Mouse (Mus musculus): Measurements from ENCODE around the gene Hpse2. TPM values are rescaled to one million over a fixed set of nuclear protein-coding genes. Genes with fewer than 3 reads are reported as not detected.

The Hpse2 gene
- polyA plus RNA-seq, 1 experiment from 2014 or later, result 0.58 TPM

GRCm38 (mm10) chr19:43141646-43142045 lies 246.5 kb downstream of the Hpse2 start:
- Histone ChIP-seq H3K36me3 (ENCODE audit: control insufficient read depth, insufficient read depth, low read length) (no peaks in the 10 kb centered on the region), H3K4me1 (ENCODE audit: control insufficient read depth, insufficient read depth, low read length) (no peaks in the 10 kb centered on the region), H3K27ac (ENCODE audit: low read depth, low read length) (no peak overlapping the region), H3K4me3 (ENCODE audit: low read length) (no peak overlapping the region), H3K27me3 (ENCODE audit: control insufficient read depth, insufficient read depth, low read length) (no peaks in the 10 kb centered on the region), H3K9ac (ENCODE audit: low read depth, low read length) (no peak overlapping the region), H3K9me3 (ENCODE audit: control insufficient read depth, low read length) (no peaks in the 10 kb centered on the region), H3K4me2 (replicated peaks; ENCODE audit: low read depth, low read length) (no peak overlapping the region)
- WGBS, result 61% methylated on average over 3 of the region's 3 CpGs
- ATAC-seq (ENCODE audit: low FRiP score, low TSS enrichment), result no peak

- 72% methylated on average over 4 of the region's 4 CpGs for WGBS
- Histone ChIP-seq H3K4me3 (ENCODE audit: low read length) (no peak overlapping the region), H3K4me2 (replicated peaks; ENCODE audit: low read depth, low read length) (no peak overlapping the region), H3K4me1 (ENCODE audit: control insufficient read depth, insufficient read depth, low read length) (no peaks in the 10 kb centered on the region), H3K36me3 (ENCODE audit: control insufficient read depth, insufficient read depth, low read length) (no peaks in the 10 kb centered on the region), H3K27ac (ENCODE audit: low read depth, low read length) (no peak overlapping the region), H3K9me3 (ENCODE audit: control insufficient read depth, low read length) (0 out of 2 replicates have a peak, but pooled peaks cover 5% of the 10 kb centered on the region), H3K27me3 (ENCODE audit: control insufficient read depth, insufficient read depth, low read length) (no peaks in the 10 kb centered on the region), H3K9ac (ENCODE audit: low read depth, low read length) (no peak overlapping the region)
- ATAC-seq (ENCODE audit: low FRiP score, low TSS enrichment), result no peak
Measured at GRCm38 (mm10) chr19:43109796-43110195, 278.4 kb downstream of the Hpse2 start.

GRCm38 (mm10) chr19:43096915-43097314 lies 291.2 kb downstream of the Hpse2 start:
- no peak for ATAC-seq (ENCODE audit: low FRiP score, low TSS enrichment)
- no peak overlapping the region for H3K9ac ChIP-seq (ENCODE audit: low read depth, low read length)
- no peaks in the 10 kb centered on the region for H3K4me1 ChIP-seq (ENCODE audit: control insufficient read depth, insufficient read depth, low read length)
- no peaks in the 10 kb centered on the region for H3K9me3 ChIP-seq (ENCODE audit: control insufficient read depth, low read length)
- 94% methylated on average over 2 of the region's 2 CpGs for WGBS
- H3K27ac ChIP-seq (ENCODE audit: low read depth, low read length), result no peak overlapping the region
- no peak overlapping the region for H3K4me2 ChIP-seq (replicated peaks; ENCODE audit: low read depth, low read length)
- H3K27me3 ChIP-seq (ENCODE audit: control insufficient read depth, insufficient read depth, low read length), result no peaks in the 10 kb centered on the region
- no peak overlapping the region for H3K4me3 ChIP-seq (ENCODE audit: low read length)
- H3K36me3 ChIP-seq (ENCODE audit: control insufficient read depth, insufficient read depth, low read length), result no peaks in the 10 kb centered on the region

- no peaks in the 10 kb centered on the region for H3K4me1 ChIP-seq (ENCODE audit: control insufficient read depth, insufficient read depth, low read length)
- WGBS, result 90% methylated on average over 3 of the region's 3 CpGs
- no peaks in the 10 kb centered on the region for H3K36me3 ChIP-seq (ENCODE audit: control insufficient read depth, insufficient read depth, low read length)
- no peak overlapping the region for H3K9ac ChIP-seq (ENCODE audit: low read depth, low read length)
- no peak overlapping the region for H3K27ac ChIP-seq (ENCODE audit: low read depth, low read length)
- H3K4me3 ChIP-seq (ENCODE audit: low read length), result no peak overlapping the region
- H3K4me2 ChIP-seq (replicated peaks; ENCODE audit: low read depth, low read length), result no peak overlapping the region
- ATAC-seq (ENCODE audit: low FRiP score, low TSS enrichment), result no peak
- no peaks in the 10 kb centered on the region for H3K27me3 ChIP-seq (ENCODE audit: control insufficient read depth, insufficient read depth, low read length)
- H3K9me3 ChIP-seq (ENCODE audit: control insufficient read depth, low read length), result no peaks in the 10 kb centered on the region
Measured at GRCm38 (mm10) chr19:43087216-43087615, 300.9 kb downstream of the Hpse2 start.

GRCm38 (mm10) chr19:43064155-43064554 lies 324.0 kb downstream of the Hpse2 start:
- Histone ChIP-seq H3K4me2 (replicated peaks; ENCODE audit: low read depth, low read length) (no peak overlapping the region), H3K36me3 (ENCODE audit: control insufficient read depth, insufficient read depth, low read length) (no peaks in the 10 kb centered on the region), H3K4me3 (ENCODE audit: low read length) (no peak overlapping the region), H3K27ac (ENCODE audit: low read depth, low read length) (no peak overlapping the region), H3K9ac (ENCODE audit: low read depth, low read length) (no peak overlapping the region), H3K27me3 (ENCODE audit: control insufficient read depth, insufficient read depth, low read length) (no peaks in the 10 kb centered on the region), H3K4me1 (ENCODE audit: control insufficient read depth, insufficient read depth, low read length) (no peaks in the 10 kb centered on the region), H3K9me3 (ENCODE audit: control insufficient read depth, low read length) (no peaks in the 10 kb centered on the region)
- WGBS, result 72% methylated on average over 2 of the region's 2 CpGs
- ATAC-seq (ENCODE audit: low FRiP score, low TSS enrichment), result no peak

- no peaks in the 10 kb centered on the region for H3K4me1 ChIP-seq (ENCODE audit: control insufficient read depth, insufficient read depth, low read length)
- H3K27me3 ChIP-seq (ENCODE audit: control insufficient read depth, insufficient read depth, low read length), result no peaks in the 10 kb centered on the region
- no peak overlapping the region for H3K4me3 ChIP-seq (ENCODE audit: low read length)
- peaks cover 3% of the 10 kb centered on the region; the same call in 1 of the 2 replicates for H3K9me3 ChIP-seq (ENCODE audit: control insufficient read depth, low read length)
- no peak overlapping the region for H3K4me2 ChIP-seq (replicated peaks; ENCODE audit: low read depth, low read length)
- H3K9ac ChIP-seq (ENCODE audit: low read depth, low read length), result no peak overlapping the region
- no peak for ATAC-seq (ENCODE audit: low FRiP score, low TSS enrichment)
- H3K36me3 ChIP-seq (ENCODE audit: control insufficient read depth, insufficient read depth, low read length), result no peaks in the 10 kb centered on the region
- WGBS, result 50% methylated on average over 4 of the region's 4 CpGs
- no peak overlapping the region for H3K27ac ChIP-seq (ENCODE audit: low read depth, low read length)
Measured at GRCm38 (mm10) chr19:43044506-43044905, 343.6 kb downstream of the Hpse2 start.

- WGBS, result 79% methylated on average over 2 of the region's 2 CpGs
- Histone ChIP-seq H3K4me2 (replicated peaks; ENCODE audit: low read depth, low read length) (no peak overlapping the region), H3K27ac (ENCODE audit: low read depth, low read length) (no peak overlapping the region), H3K4me1 (ENCODE audit: control insufficient read depth, insufficient read depth, low read length) (no peaks in the 10 kb centered on the region), H3K9ac (ENCODE audit: low read depth, low read length) (no peak overlapping the region), H3K9me3 (ENCODE audit: control insufficient read depth, low read length) (no peaks in the 10 kb centered on the region), H3K36me3 (ENCODE audit: control insufficient read depth, insufficient read depth, low read length) (no peaks in the 10 kb centered on the region), H3K27me3 (ENCODE audit: control insufficient read depth, insufficient read depth, low read length) (no peaks in the 10 kb centered on the region), H3K4me3 (ENCODE audit: low read length) (no peak overlapping the region)
- no peak for ATAC-seq (ENCODE audit: low FRiP score, low TSS enrichment)
Measured at GRCm38 (mm10) chr19:43042721-43043120, 345.4 kb downstream of the Hpse2 start.

GRCm38 (mm10) chr19:43042211-43042610 lies 345.9 kb downstream of the Hpse2 start:
- H3K36me3 ChIP-seq (ENCODE audit: control insufficient read depth, insufficient read depth, low read length), result no peaks in the 10 kb centered on the region
- H3K27me3 ChIP-seq (ENCODE audit: control insufficient read depth, insufficient read depth, low read length), result no peaks in the 10 kb centered on the region
- no peak for ATAC-seq (ENCODE audit: low FRiP score, low TSS enrichment)
- H3K9ac ChIP-seq (ENCODE audit: low read depth, low read length), result no peak overlapping the region
- H3K9me3 ChIP-seq (ENCODE audit: control insufficient read depth, low read length), result no peaks in the 10 kb centered on the region
- WGBS, result 82% methylated on average over 2 of the region's 2 CpGs
- no peak overlapping the region for H3K4me3 ChIP-seq (ENCODE audit: low read length)
- H3K27ac ChIP-seq (ENCODE audit: low read depth, low read length), result no peak overlapping the region
- no peaks in the 10 kb centered on the region for H3K4me1 ChIP-seq (ENCODE audit: control insufficient read depth, insufficient read depth, low read length)
- H3K4me2 ChIP-seq (replicated peaks; ENCODE audit: low read depth, low read length), result no peak overlapping the region

- Histone ChIP-seq H3K4me3 (ENCODE audit: low read length) (no peak overlapping the region), H3K4me2 (replicated peaks; ENCODE audit: low read depth, low read length) (no peak overlapping the region), H3K9ac (ENCODE audit: low read depth, low read length) (no peak overlapping the region), H3K9me3 (ENCODE audit: control insufficient read depth, low read length) (no peaks in the 10 kb centered on the region), H3K27me3 (ENCODE audit: control insufficient read depth, insufficient read depth, low read length) (no peaks in the 10 kb centered on the region), H3K4me1 (ENCODE audit: control insufficient read depth, insufficient read depth, low read length) (no peaks in the 10 kb centered on the region), H3K36me3 (ENCODE audit: control insufficient read depth, insufficient read depth, low read length) (no peaks in the 10 kb centered on the region), H3K27ac (ENCODE audit: low read depth, low read length) (no peak overlapping the region)
- ATAC-seq (ENCODE audit: low FRiP score, low TSS enrichment), result no peak
- WGBS, result 87% methylated on average over 4 of the region's 4 CpGs
Measured at GRCm38 (mm10) chr19:43036381-43036780, 351.8 kb downstream of the Hpse2 start.

- Histone ChIP-seq H3K4me2 (replicated peaks; ENCODE audit: low read depth, low read length) (no peak overlapping the region), H3K27me3 (ENCODE audit: control insufficient read depth, insufficient read depth, low read length) (no peaks in the 10 kb centered on the region), H3K4me3 (ENCODE audit: low read length) (no peak overlapping the region), H3K4me1 (ENCODE audit: control insufficient read depth, insufficient read depth, low read length) (no peaks in the 10 kb centered on the region), H3K9ac (ENCODE audit: low read depth, low read length) (no peak overlapping the region), H3K9me3 (ENCODE audit: control insufficient read depth, low read length) (no peaks in the 10 kb centered on the region), H3K27ac (ENCODE audit: low read depth, low read length) (no peak overlapping the region), H3K36me3 (ENCODE audit: control insufficient read depth, insufficient read depth, low read length) (no peaks in the 10 kb centered on the region)
- 39% methylated on average over 4 of the region's 4 CpGs for WGBS
- ATAC-seq (ENCODE audit: low FRiP score, low TSS enrichment), result no peak
Measured at GRCm38 (mm10) chr19:43027305-43027704, 360.9 kb downstream of the Hpse2 start.
